In genomic region chr4:134497986-134498731, GRCm38 (mm10) we compare ENCODE assay signal across 8 mouse cellular contexts. TPM values are rescaled to one million over a fixed set of nuclear protein-coding genes. Genes with fewer than 3 reads are reported as not detected.
DNase-seq lines count a peak whose midpoint lies in the region; ATAC-seq lines count a peak whose summit lies in the region.

No protein-coding gene starts in this region.

- no peak for DNase-seq in forebrain, embryonic 11.5 days (ENCODE audit: low spot score)
- no peak for DNase-seq in midbrain, embryonic 10.5 days (ENCODE audit: low spot score)
- no peak for DNase-seq in midbrain, embryonic 11.5 days (ENCODE audit: low spot score, missing footprints)
- DNase-seq in left cerebral cortex, adult 8-10 months (ENCODE audit: low spot score in 2 of 2): no peak
- DNase-seq in layer of hippocampus, adult 9-10 months (ENCODE audit: low spot score): no peak

- H3K9ac ChIP-seq in forebrain, embryonic 13.5 days: no peak overlapping the region
- no peak overlapping the region for H3K9ac ChIP-seq in forebrain, embryonic 11.5 days (ENCODE audit: low read length)
- H3K9ac ChIP-seq in midbrain, embryonic 11.5 days (ENCODE audit: low read length): no peak overlapping the region
- H3K9ac ChIP-seq in intestine, embryonic 15.5 days: no peak overlapping the region
- no peak overlapping the region for H3K9ac ChIP-seq in stomach, embryonic 14.5 days (replicated peaks; ENCODE audit: low read depth, low read length)

- no peak for ATAC-seq in forebrain, embryonic 13.5 days
- no peak for ATAC-seq in forebrain, embryonic 11.5 days (replicated peaks; ENCODE audit: low FRiP score)
- no peak for ATAC-seq in midbrain, embryonic 11.5 days (ENCODE audit: low FRiP score)
- ATAC-seq in intestine, embryonic 15.5 days: no peak
- no peak for ATAC-seq in stomach, embryonic 14.5 days (ENCODE audit: insufficient number of reproducible peaks, insufficient read depth, low FRiP score, low read depth)

- no peak overlapping the region for H3K27ac ChIP-seq in forebrain, embryonic 13.5 days
- no peak overlapping the region for H3K27ac ChIP-seq in forebrain, embryonic 11.5 days (ENCODE audit: low read depth, low read length)
- H3K27ac ChIP-seq in midbrain, embryonic 10.5 days (replicated peaks): no peak overlapping the region
- no peak overlapping the region for H3K27ac ChIP-seq in midbrain, embryonic 11.5 days (ENCODE audit: low read depth, low read length)
- no peak overlapping the region for H3K27ac ChIP-seq in intestine, embryonic 15.5 days
- H3K27ac ChIP-seq in stomach, embryonic 14.5 days (ENCODE audit: low read length): no peak overlapping the region

- peak overlapping the region; percentile 78 for H3K4me2 ChIP-seq in forebrain, embryonic 13.5 days
- H3K4me2 ChIP-seq in forebrain, embryonic 11.5 days (ENCODE audit: low read depth, low read length, severe bottlenecking): no peak overlapping the region
- no peak overlapping the region; the same call in 1 of the 2 replicates for H3K4me2 ChIP-seq in midbrain, embryonic 11.5 days
- H3K4me2 ChIP-seq in intestine, embryonic 15.5 days (replicated peaks): peak overlapping the region; percentile 99
- 0 out of 2 replicates have a peak overlapping the region, but pooled peaks have one; percentile 95 for H3K4me2 ChIP-seq in stomach, embryonic 14.5 days (replicated peaks; ENCODE audit: low read depth, low read length)

- no peaks in the 10 kb centered on the region for H3K36me3 ChIP-seq in forebrain, embryonic 13.5 days (ENCODE audit: poor library complexity, severe bottlenecking)
- no peaks in the 10 kb centered on the region for H3K36me3 ChIP-seq in forebrain, embryonic 11.5 days (ENCODE audit: control insufficient read depth, insufficient read depth, low read length)
- no peaks in the 10 kb centered on the region for H3K36me3 ChIP-seq in midbrain, embryonic 10.5 days
- no peaks in the 10 kb centered on the region for H3K36me3 ChIP-seq in midbrain, embryonic 11.5 days (ENCODE audit: control insufficient read depth, insufficient read depth, low read length)
- no peaks in the 10 kb centered on the region for H3K36me3 ChIP-seq in intestine, embryonic 15.5 days
- H3K36me3 ChIP-seq in stomach, embryonic 14.5 days (ENCODE audit: control insufficient read depth, insufficient read depth, low read length): no peaks in the 10 kb centered on the region

- H3K27me3 ChIP-seq in forebrain, embryonic 13.5 days: no peaks in the 10 kb centered on the region
- H3K27me3 ChIP-seq in forebrain, embryonic 11.5 days (ENCODE audit: control insufficient read depth, insufficient read depth, low read length): no peaks in the 10 kb centered on the region
- peaks cover 27% of the 10 kb centered on the region for H3K27me3 ChIP-seq in midbrain, embryonic 10.5 days (ENCODE audit: low read depth, poor library complexity, severe bottlenecking)
- peaks cover 2% of the 10 kb centered on the region; the same call in 1 of the 2 replicates for H3K27me3 ChIP-seq in midbrain, embryonic 11.5 days (ENCODE audit: control insufficient read depth, insufficient read depth, low read length)
- H3K27me3 ChIP-seq in intestine, embryonic 15.5 days (replicated peaks): no peaks in the 10 kb centered on the region
- H3K27me3 ChIP-seq in stomach, embryonic 14.5 days (ENCODE audit: control insufficient read depth, insufficient read depth, low read length): no peaks in the 10 kb centered on the region

- H3K4me3 ChIP-seq in forebrain, embryonic 13.5 days: no peak overlapping the region
- no peak overlapping the region for H3K4me3 ChIP-seq in forebrain, embryonic 11.5 days (ENCODE audit: low read depth, low read length)
- peak overlapping the region; percentile 75; the same call in 1 of the 2 replicates for H3K4me3 ChIP-seq in midbrain, embryonic 10.5 days
- H3K4me3 ChIP-seq in midbrain, embryonic 11.5 days (ENCODE audit: low read depth, low read length): no peak overlapping the region
- H3K4me3 ChIP-seq in intestine, embryonic 15.5 days (replicated peaks): no peak overlapping the region
- H3K4me3 ChIP-seq in stomach, embryonic 14.5 days (ENCODE audit: low read depth, low read length): no peak overlapping the region

- WGBS in forebrain, embryonic 13.5 days: 59% methylated on average over 12 of the region's 12 CpGs
- 81% methylated on average over 12 of the region's 12 CpGs for WGBS in forebrain, embryonic 11.5 days
- 85% methylated on average over 12 of the region's 12 CpGs for WGBS in midbrain, embryonic 10.5 days
- 78% methylated on average over 12 of the region's 12 CpGs for WGBS in midbrain, embryonic 11.5 days
- WGBS in intestine, embryonic 15.5 days: 77% methylated on average over 12 of the region's 12 CpGs
- 73% methylated on average over 12 of the region's 12 CpGs for WGBS in stomach, embryonic 14.5 days

- no peaks in the 10 kb centered on the region for H3K9me3 ChIP-seq in forebrain, embryonic 13.5 days (replicated peaks)
- no peaks in the 10 kb centered on the region for H3K9me3 ChIP-seq in forebrain, embryonic 11.5 days (ENCODE audit: control insufficient read depth, low read length)
- no peaks in the 10 kb centered on the region for H3K9me3 ChIP-seq in midbrain, embryonic 10.5 days (replicated peaks)
- H3K9me3 ChIP-seq in midbrain, embryonic 11.5 days (ENCODE audit: control insufficient read depth, low read length): no peaks in the 10 kb centered on the region
- H3K9me3 ChIP-seq in intestine, embryonic 15.5 days: no peaks in the 10 kb centered on the region
- H3K9me3 ChIP-seq in stomach, embryonic 14.5 days (ENCODE audit: control insufficient read depth, low read depth, low read length): no peaks in the 10 kb centered on the region

- H3K4me1 ChIP-seq in forebrain, embryonic 13.5 days: peaks cover 28% of the 10 kb centered on the region
- peaks cover 6% of the 10 kb centered on the region; the same call in 1 of the 2 replicates for H3K4me1 ChIP-seq in forebrain, embryonic 11.5 days (replicated peaks; ENCODE audit: control insufficient read depth, insufficient read depth, low read length)
- peaks cover 39% of the 10 kb centered on the region for H3K4me1 ChIP-seq in midbrain, embryonic 10.5 days
- peaks cover 13% of the 10 kb centered on the region for H3K4me1 ChIP-seq in midbrain, embryonic 11.5 days (ENCODE audit: control insufficient read depth, insufficient read depth, low read length)
- peaks cover 30% of the 10 kb centered on the region for H3K4me1 ChIP-seq in intestine, embryonic 15.5 days (replicated peaks)
- peaks cover 14% of the 10 kb centered on the region; the same call in 1 of the 2 replicates for H3K4me1 ChIP-seq in stomach, embryonic 14.5 days (ENCODE audit: control insufficient read depth, insufficient read depth, low read length)

RNA-seq across cellular contexts. Expression of gene Paqr7, which starts 1.7 kb away (rescaled TPM):
- 5.5 and 6.0 TPM in 2 replicates for polyA plus RNA-seq in forebrain, embryonic 13.5 days (2015; fragmentation: Nextera tagmentation; extraction: Ambion mirVana)
- 1.3 and 1.5 TPM in 2 replicates for polyA plus RNA-seq in forebrain, embryonic 11.5 days (2014; fragmentation: Nextera tagmentation; extraction: Ambion mirVana)
- 3.5 and 3.6 TPM in 2 replicates for polyA plus RNA-seq in midbrain, embryonic 10.5 days (2016; fragmentation: Nextera tagmentation; extraction: Ambion mirVana)
- 1.3 and 1.4 TPM in 2 replicates for polyA plus RNA-seq in midbrain, embryonic 11.5 days (2014; fragmentation: Nextera tagmentation; extraction: Ambion mirVana)
- polyA plus RNA-seq in intestine, embryonic 15.5 days (2015; fragmentation: Nextera tagmentation; extraction: Ambion mirVana): 11.5 TPM in 2 replicates
- polyA plus RNA-seq in stomach, embryonic 14.5 days (2014; fragmentation: Nextera tagmentation; extraction: Ambion mirVana): 2.2 and 2.3 TPM in 2 replicates
- total RNA-seq in left cerebral cortex, adult 8-10 months (2022): 10 to 100 TPM; 58.1 to 64.3 (median 61.1) TPM

RNA-seq across cellular contexts. Expression of gene Aunip, which starts 12.6 kb away (rescaled TPM):
- 10.6 and 11.9 TPM in 2 replicates for polyA plus RNA-seq in forebrain, embryonic 13.5 days (2015; fragmentation: Nextera tagmentation; extraction: Ambion mirVana)
- 8.7 and 9.3 TPM in 2 replicates for polyA plus RNA-seq in forebrain, embryonic 11.5 days (2014; fragmentation: Nextera tagmentation; extraction: Ambion mirVana)
- polyA plus RNA-seq in midbrain, embryonic 10.5 days (2016; fragmentation: Nextera tagmentation; extraction: Ambion mirVana): 25.5 and 28.6 TPM in 2 replicates
- 7.8 and 7.9 TPM in 2 replicates for polyA plus RNA-seq in midbrain, embryonic 11.5 days (2014; fragmentation: Nextera tagmentation; extraction: Ambion mirVana)
- 16.0 and 18.0 TPM in 2 replicates for polyA plus RNA-seq in intestine, embryonic 15.5 days (2015; fragmentation: Nextera tagmentation; extraction: Ambion mirVana)
- 4.6 and 5.4 TPM in 2 replicates for polyA plus RNA-seq in stomach, embryonic 14.5 days (2014; fragmentation: Nextera tagmentation; extraction: Ambion mirVana)
- under 1 TPM; 0.25 to 0.60 (median 0.34) TPM for total RNA-seq in left cerebral cortex, adult 8-10 months (2022)

RNA-seq across cellular contexts. Expression of gene Stmn1, which starts 30.0 kb away (rescaled TPM):
- 6,579 and 6,954 TPM in 2 replicates for polyA plus RNA-seq in forebrain, embryonic 13.5 days (2015; fragmentation: Nextera tagmentation; extraction: Ambion mirVana)
- polyA plus RNA-seq in forebrain, embryonic 11.5 days (2014; fragmentation: Nextera tagmentation; extraction: Ambion mirVana): 3,131 and 3,150 TPM in 2 replicates
- polyA plus RNA-seq in midbrain, embryonic 10.5 days (2016; fragmentation: Nextera tagmentation; extraction: Ambion mirVana): 2,607 and 3,209 TPM in 2 replicates
- 4,454 and 4,703 TPM in 2 replicates for polyA plus RNA-seq in midbrain, embryonic 11.5 days (2014; fragmentation: Nextera tagmentation; extraction: Ambion mirVana)
- polyA plus RNA-seq in intestine, embryonic 15.5 days (2015; fragmentation: Nextera tagmentation; extraction: Ambion mirVana): 1,243 and 1,415 TPM in 2 replicates
- 1,523 and 1,653 TPM in 2 replicates for polyA plus RNA-seq in stomach, embryonic 14.5 days (2014; fragmentation: Nextera tagmentation; extraction: Ambion mirVana)
- total RNA-seq in left cerebral cortex, adult 8-10 months (2022): 1,000 to 10,000 TPM in 1 of 4 experiments, 100 to 1,000 TPM in 3; 935 to 1,017 (median 942) TPM

RNA-seq across cellular contexts. Expression of gene Mtfr1l, which starts 37.0 kb away (rescaled TPM):
- polyA plus RNA-seq in forebrain, embryonic 13.5 days (2015; fragmentation: Nextera tagmentation; extraction: Ambion mirVana): 132 and 139 TPM in 2 replicates
- 132 and 135 TPM in 2 replicates for polyA plus RNA-seq in forebrain, embryonic 11.5 days (2014; fragmentation: Nextera tagmentation; extraction: Ambion mirVana)
- 120 and 127 TPM in 2 replicates for polyA plus RNA-seq in midbrain, embryonic 10.5 days (2016; fragmentation: Nextera tagmentation; extraction: Ambion mirVana)
- polyA plus RNA-seq in midbrain, embryonic 11.5 days (2014; fragmentation: Nextera tagmentation; extraction: Ambion mirVana): 132 and 140 TPM in 2 replicates
- polyA plus RNA-seq in intestine, embryonic 15.5 days (2015; fragmentation: Nextera tagmentation; extraction: Ambion mirVana): 88.3 and 96.4 TPM in 2 replicates
- polyA plus RNA-seq in stomach, embryonic 14.5 days (2014; fragmentation: Nextera tagmentation; extraction: Ambion mirVana): 111 and 119 TPM in 2 replicates
- total RNA-seq in left cerebral cortex, adult 8-10 months (2022): 10 to 100 TPM; 70.0 to 79.5 (median 71.9) TPM

RNA-seq across cellular contexts. Expression of gene Selenon, which starts 53.8 kb away (rescaled TPM):
- 9.3 and 11.1 TPM in 2 replicates for polyA plus RNA-seq in forebrain, embryonic 13.5 days (2015; fragmentation: Nextera tagmentation; extraction: Ambion mirVana)
- 38.5 and 47.9 TPM in 2 replicates for polyA plus RNA-seq in forebrain, embryonic 11.5 days (2014; fragmentation: Nextera tagmentation; extraction: Ambion mirVana)
- polyA plus RNA-seq in midbrain, embryonic 10.5 days (2016; fragmentation: Nextera tagmentation; extraction: Ambion mirVana): 8.4 and 8.6 TPM in 2 replicates
- 19.1 and 24.6 TPM in 2 replicates for polyA plus RNA-seq in midbrain, embryonic 11.5 days (2014; fragmentation: Nextera tagmentation; extraction: Ambion mirVana)
- polyA plus RNA-seq in intestine, embryonic 15.5 days (2015; fragmentation: Nextera tagmentation; extraction: Ambion mirVana): 15.3 and 25.1 TPM in 2 replicates
- polyA plus RNA-seq in stomach, embryonic 14.5 days (2014; fragmentation: Nextera tagmentation; extraction: Ambion mirVana): 17.4 and 21.6 TPM in 2 replicates
- total RNA-seq in left cerebral cortex, adult 8-10 months (2022): 10 to 100 TPM; 20.2 to 21.5 (median 20.9) TPM

Comparison
In these comparisons a context has a peak if more than half of its experiments do, and no peak if none do; other contexts are left out.
1. H3K4me2 ChIP-seq: peak in forebrain, embryonic 13.5 days (single experiment), intestine, embryonic 15.5 days (single experiment) and stomach, embryonic 14.5 days (single experiment); none in forebrain, embryonic 11.5 days (single experiment) and midbrain, embryonic 11.5 days (single experiment).